In the genomic region with DNA sequence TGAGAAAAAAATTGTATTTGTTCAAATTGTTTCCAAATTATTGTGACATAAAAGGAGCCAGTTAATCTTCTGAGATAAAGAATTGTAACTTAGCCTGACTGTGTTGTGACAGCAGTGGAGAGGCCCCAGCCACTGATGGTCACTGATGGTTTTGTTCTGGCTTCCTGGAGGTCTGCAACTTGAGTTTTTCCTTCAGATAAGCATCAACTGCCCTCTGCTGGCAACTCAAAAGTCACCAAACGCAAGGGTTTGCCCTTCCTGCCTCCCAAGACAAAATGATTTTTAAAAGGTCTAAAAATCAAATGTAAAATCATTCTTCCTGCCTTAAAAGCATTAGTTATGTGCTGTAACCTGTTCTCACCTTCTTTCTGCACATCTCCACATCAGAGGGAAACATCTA, we compare ENCODE assay signal across 8 mouse cellular contexts.
DNase-seq lines count a peak whose midpoint lies in the region; ATAC-seq and TF ChIP-seq lines count a peak whose summit lies in the region.

No protein-coding gene starts in this region.

- intact Hi-C loops in heart, postnatal 14 days (cut with DNase I) = no loop called here

- H3K4me2 ChIP-seq in heart, embryonic 12.5 days = no peak overlapping the region

- peak; percentile 3 to 6 for DNase-seq in heart, postnatal 14 days
- DNase-seq in 3T3-L1 (ENCODE audit: low read depth, low spot score) (peak; percentile 66), MEL (ENCODE audit: low read depth, low spot score) (no peak)
- DNase-seq in kidney, postnatal 36 days = peak; percentile 4 to 58
- no peak for DNase-seq in ovary, postnatal 14 days (ENCODE audit: low spot score)
- DNase-seq in spleen, postnatal 14 days (ENCODE audit: low spot score in 2 of 2) = no peak
- no peak for DNase-seq in thymus, postnatal 4 days

- H3K4me1 ChIP-seq in heart, embryonic 12.5 days (replicated peaks) = no peaks in the 10 kb centered on the region
- no peaks in the 10 kb centered on the region for H3K4me1 ChIP-seq in MEL (ENCODE audit: control insufficient read depth in 1 of 2, insufficient read depth in 2 of 2, low read length in 2 of 2)

- no peaks in the 10 kb centered on the region for H3K9me3 ChIP-seq in heart, embryonic 12.5 days (replicated peaks)
- H3K9me3 ChIP-seq in MEL (replicated peaks; ENCODE audit: insufficient read depth, low read length) = no peaks in the 10 kb centered on the region

- H3K9ac ChIP-seq in heart, embryonic 12.5 days = no peak overlapping the region
- H3K9ac ChIP-seq in MEL (ENCODE audit: control insufficient read depth, low read depth, low read length, poor library complexity, severe bottlenecking) = no peak overlapping the region

- peak; percentile 35 for TF ChIP-seq RAD21 in MEL (IDR thresholded peaks at IDR 0.05; ENCODE audit: low read depth, low read length)

- WGBS in heart, embryonic 12.5 days = 22% methylated on average over 1 of the region's 1 CpGs

- no peak overlapping the region for H3K27ac ChIP-seq in heart, embryonic 12.5 days (ENCODE audit: poor library complexity, severe bottlenecking)
- H3K27ac ChIP-seq in MEL (ENCODE audit: control insufficient read depth, low read depth, low read length) = no peak overlapping the region

- no peaks in the 10 kb centered on the region for H3K27me3 ChIP-seq in heart, embryonic 12.5 days (replicated peaks)
- H3K27me3 ChIP-seq in MEL (ENCODE audit: control insufficient read depth in 1 of 2, insufficient read depth in 2 of 2, low read length in 2 of 2) = no peaks in the 10 kb centered on the region

- no peak for TF ChIP-seq POLR2A in MEL (IDR thresholded peaks at IDR 0.05; ENCODE audit: control insufficient read depth in 1 of 2, insufficient read depth in 1 of 2, low read depth in 1 of 2, low read length in 2 of 2, poor library complexity in 1 of 2)

- TF ChIP-seq EP300 in MEL (IDR thresholded peaks at IDR 0.05; ENCODE audit: low read depth in 1 of 2, low read length in 2 of 2) = no peak

- TF ChIP-seq CTCF in MEL (IDR thresholded peaks at IDR 0.05 in 2 of 3, conservative IDR thresholded peaks at IDR 0.05 in 1 of 3; ENCODE audit: control insufficient read depth in 1 of 3, insufficient read depth in 1 of 3, low read depth in 2 of 3, low read length in 3 of 3, poor library complexity in 1 of 3, severe bottlenecking in 1 of 3) = peak in 1 of 3 experiments; percentile 24; a peak in 1 of 6 replicates

- no peaks in the 10 kb centered on the region for H3K36me3 ChIP-seq in heart, embryonic 12.5 days
- H3K36me3 ChIP-seq in MEL (ENCODE audit: control insufficient read depth in 1 of 2, insufficient read depth in 2 of 2, low read length in 2 of 2) = no peaks in the 10 kb centered on the region

- no peaks in the 10 kb centered on the region for H3K79me2 ChIP-seq in MEL (ENCODE audit: control insufficient read depth, insufficient read depth, low read length, poor library complexity)

- ATAC-seq in heart, embryonic 12.5 days (ENCODE audit: insufficient number of reproducible peaks, low FRiP score) = no peak

- no peak overlapping the region for H3K4me3 ChIP-seq in heart, embryonic 12.5 days
- no peak overlapping the region for H3K4me3 ChIP-seq in MEL (ENCODE audit: control insufficient read depth in 1 of 2, insufficient read depth in 1 of 2, low read depth in 2 of 2, low read length in 2 of 2)

TF ChIP-seq in MEL, 35 proteins besides CTCF, POLR2A, EP300 and RAD21:
- TF ChIP-seq MXI1 (IDR thresholded peaks at IDR 0.05; ENCODE audit: low read depth, low read length) = no peak
- peak; percentile 28; the same call in 1 of the 2 replicates for TF ChIP-seq SMC3 (IDR thresholded peaks at IDR 0.05; ENCODE audit: low read depth, low read length)
TF ChIP-seq in MEL: peak in this region for 1.

Comparison
In these comparisons a context has a peak if more than half of its experiments do, and no peak if none do; other contexts are left out.
1. DNase-seq: peak in heart, postnatal 14 days (2 of 2), 3T3-L1 (single experiment) and kidney, postnatal 36 days (2 of 2); none in MEL (single experiment), ovary, postnatal 14 days (single experiment), spleen, postnatal 14 days (0 of 2) and thymus, postnatal 4 days (single experiment).